Mouse (Mus musculus) lung, postnatal 14 days (tissue): Measurements from ENCODE around the gene Lypd5.
"Not testable (repeated sequence)": the region's sequence is repeated elsewhere in the genome, so short reads cannot be mapped to it uniquely, and the experiment has no call there.

Experiments used
- DNase-seq: peaks from one replicate; pipeline ENCODE4 v3.0.0; 2021

Lypd5 gene

DNA sequence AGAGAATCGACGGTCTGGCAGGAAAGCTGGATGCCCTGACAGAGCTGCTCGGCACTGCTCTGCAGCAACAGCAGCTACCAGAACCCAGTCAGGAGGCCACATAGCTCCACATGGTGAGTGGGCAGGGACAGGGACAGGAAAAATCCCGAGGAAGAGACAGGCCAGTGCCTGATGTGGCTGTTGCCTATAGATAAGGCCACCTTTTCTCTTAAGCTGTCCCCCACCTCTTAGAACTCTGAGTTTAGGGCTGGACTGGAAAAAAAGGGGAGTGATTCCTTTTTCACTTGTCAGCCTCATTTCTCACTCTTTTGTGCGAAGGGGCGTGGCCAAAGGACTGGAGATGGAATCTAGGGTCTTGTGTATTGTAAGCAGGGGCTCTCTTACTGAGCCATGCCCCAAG, 35.1 kb downstream of the Lypd5 start:
- DNase-seq: no peak

DNA sequence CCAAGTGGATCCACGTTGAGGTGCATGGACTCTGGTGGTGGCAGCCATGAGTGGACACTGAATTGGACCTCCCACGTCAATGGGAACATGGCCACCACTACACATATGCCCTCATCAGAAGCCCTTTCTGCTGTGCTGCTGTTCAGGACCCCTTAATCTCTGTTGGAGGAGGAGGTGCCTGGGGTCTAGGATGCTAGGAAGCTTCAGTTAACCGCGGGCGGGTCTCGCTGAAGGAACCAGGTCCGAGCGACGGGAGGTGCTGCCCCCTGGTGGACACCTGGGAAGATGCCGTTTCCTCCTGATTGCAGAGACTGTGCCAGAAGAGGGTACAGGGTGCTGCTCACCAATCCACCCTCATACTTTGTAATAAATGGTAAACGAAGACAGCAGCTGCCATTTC, 35.8 kb downstream of the Lypd5 start:
- DNase-seq: peak; percentile 80

DNA sequence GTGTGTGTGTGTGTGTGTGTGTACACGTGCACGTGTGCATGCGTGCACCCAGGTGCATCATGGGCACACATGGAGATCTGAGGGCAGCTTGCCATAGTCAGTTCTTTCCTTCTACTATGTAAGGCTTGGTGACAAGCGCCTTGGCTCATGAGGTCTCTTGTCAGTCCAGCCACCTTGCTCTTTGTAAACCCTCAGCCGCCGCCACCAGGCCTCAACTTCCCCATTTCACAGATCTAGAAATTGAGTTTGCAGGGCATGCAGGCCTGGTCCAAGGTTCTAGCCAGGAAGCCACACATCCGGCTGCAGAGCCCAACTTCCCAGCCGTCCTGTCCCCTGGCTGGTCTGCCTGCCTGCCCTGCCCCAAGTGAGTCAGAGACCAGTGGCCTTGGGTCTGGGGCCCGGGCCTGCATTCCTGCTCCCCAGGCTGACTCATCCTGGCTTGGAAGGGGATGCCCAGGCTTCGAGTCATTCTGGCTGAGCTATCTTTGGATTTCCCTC, 38.1 kb downstream of the Lypd5 start:
- no peak for DNase-seq

DNA sequence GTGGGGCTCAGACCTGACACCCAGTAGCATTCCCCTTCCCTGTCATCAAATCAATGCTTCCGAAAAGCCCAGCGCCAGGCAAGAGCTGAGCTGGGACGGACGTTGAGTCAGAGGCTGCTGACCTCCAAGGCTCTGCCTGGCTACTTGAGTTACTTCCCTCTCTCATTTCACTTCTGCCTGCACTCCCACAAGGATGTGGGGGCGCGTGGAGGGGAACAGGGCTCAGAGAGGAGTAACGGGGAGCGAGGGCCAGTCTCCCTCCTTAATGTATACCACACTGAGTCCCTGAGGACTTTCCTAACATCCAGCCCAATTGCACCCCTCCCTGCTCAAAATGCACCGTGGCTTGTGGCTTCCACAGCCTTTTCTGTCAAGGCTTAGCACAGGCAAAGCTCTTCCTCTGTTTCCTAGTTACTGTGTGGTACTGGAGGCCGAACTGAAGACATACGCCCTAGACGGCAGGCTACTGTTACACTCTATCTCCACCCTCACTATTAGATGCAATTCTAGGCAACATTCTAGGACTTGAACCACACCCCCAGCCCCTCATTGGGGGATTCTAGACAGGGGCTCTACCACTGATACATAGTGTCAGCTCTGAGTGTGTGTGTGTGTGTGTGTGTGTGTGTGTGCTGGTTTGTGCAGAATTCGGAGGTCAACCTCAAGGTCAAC, 40.7 kb downstream of the Lypd5 start:
- DNase-seq: no peak

DNA sequence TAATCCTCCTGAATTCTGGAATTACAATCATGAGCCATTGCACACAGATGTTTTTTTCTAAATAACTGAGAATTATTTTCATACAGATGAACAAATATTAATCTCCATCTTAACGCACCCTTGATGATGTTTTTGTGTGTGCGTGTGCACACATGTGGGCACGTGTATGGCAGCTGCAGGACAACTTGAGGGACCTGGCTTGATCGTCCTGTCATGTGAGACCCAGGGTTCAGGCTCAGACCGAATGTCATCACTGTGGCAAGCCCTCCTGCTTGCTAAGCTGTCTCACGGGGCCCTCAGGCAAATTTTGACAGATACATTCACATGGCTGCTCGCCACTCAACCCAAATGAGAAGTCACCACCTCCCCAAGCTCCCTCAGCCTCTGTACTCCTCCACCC, 41.5 kb downstream of the Lypd5 start:
- DNase-seq: no peak

DNA sequence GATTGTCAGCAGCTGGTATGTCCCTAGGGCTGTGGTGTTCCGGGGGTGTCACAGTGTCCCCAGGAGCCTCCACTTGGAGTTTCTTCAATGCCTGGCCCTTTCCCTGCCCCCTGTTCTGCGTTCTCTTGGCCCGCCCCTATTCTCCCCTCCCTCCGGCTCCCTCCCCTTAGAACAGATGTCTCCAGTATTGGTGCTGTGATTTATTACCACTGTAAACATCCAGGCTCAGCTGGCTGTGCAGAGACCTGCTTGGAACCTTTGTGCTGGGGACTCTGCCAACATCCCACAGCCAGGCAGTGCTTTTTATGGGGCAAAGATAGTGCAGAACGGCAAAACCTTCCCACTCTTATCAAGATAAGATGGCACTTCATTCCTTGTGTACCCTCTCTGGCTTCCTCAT, 42.1 kb downstream of the Lypd5 start:
- DNase-seq: no peak

DNA sequence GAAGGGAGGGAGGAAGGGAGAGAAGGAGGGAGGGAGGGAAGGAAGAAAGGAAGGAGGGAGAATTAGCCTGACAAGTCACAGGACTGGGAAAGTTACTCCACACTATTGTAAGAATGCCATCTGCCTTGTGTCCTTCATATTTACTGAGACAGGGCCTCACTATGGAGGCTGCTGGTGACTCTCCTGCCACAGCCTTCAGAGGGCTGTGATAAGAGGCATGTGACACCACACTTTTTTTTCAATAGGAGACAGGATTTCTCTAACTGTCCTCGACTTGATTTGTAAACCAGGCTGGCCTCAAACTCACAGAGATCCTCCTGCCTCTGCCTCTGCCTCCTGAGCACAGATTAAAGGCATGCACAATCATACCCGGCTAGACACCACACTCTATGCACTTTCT, 42.7 kb downstream of the Lypd5 start:
- DNase-seq: no peak

DNA sequence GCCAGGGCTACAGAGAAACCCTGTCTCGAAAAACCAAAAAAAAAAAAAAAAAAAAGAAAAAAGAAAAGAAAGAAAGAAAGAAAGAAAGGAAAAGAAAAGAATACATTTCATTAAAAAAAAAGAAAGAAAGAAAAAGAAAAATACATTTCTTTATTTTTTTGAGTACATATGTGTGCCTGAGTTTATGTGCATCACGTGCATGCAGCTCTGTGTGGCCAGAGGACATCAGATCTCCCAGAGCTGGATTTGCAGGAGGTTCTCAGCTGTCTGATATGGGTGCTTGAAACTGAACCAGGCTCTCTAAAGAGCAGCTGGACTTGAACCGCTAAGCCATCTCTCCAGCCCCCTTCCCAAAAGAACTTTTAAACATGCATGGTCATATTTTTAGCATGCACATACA, 45.1 kb downstream of the Lypd5 start:
- DNase-seq: no peak

DNA sequence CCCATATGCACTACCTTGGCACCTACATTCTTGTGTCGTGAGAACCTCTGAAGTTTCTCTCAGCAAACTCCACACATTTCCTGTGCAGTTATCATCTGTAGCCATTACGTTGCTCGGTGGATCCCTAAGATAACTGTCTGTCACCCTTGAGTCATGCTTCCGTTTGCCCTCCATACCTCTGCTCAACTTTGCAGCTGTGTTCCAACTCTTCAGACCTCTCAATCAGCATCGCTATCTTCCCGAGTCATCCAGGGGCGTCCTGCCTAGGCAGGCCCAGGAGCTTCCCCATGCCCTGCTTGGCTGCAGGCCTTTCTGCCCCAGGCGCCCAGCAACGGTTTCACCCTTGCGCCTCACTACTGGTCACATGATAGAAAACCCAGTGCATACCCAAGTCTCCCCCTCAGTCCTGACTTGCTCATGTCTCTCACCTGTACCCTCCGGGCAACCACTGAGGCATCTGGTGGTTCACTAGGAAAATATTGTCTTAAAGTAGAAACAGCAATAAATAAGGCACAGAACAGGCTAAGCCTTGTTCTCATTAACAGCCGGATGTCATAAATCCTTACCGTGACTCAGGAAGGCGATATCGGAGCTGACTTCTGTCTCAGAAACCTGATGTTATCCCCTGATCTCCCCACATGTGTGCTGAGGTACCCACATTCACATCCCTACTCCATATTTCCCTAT, 45.6 kb downstream of the Lypd5 start:
- DNase-seq: no peak

DNA sequence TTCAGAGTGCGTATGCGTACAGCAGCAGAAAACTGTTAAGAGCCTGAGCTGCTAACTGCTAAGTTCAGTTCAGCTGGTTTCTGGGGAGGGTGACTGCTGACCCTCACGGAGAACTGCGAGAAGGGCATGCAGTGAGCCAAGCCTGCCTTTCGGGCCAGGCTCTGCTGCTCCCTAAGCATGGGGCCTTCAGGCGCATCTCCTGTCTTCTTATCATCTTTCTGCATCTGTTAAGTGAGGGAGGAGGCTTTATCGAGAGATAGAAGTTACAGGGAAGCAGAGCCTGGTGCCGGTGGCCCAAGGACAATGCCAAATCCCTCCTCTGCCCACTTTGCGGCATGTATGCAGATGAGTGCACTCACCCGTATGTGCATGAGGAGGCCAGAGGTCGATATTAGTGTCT, 47.8 kb downstream of the Lypd5 start:
- DNase-seq: no peak

DNA sequence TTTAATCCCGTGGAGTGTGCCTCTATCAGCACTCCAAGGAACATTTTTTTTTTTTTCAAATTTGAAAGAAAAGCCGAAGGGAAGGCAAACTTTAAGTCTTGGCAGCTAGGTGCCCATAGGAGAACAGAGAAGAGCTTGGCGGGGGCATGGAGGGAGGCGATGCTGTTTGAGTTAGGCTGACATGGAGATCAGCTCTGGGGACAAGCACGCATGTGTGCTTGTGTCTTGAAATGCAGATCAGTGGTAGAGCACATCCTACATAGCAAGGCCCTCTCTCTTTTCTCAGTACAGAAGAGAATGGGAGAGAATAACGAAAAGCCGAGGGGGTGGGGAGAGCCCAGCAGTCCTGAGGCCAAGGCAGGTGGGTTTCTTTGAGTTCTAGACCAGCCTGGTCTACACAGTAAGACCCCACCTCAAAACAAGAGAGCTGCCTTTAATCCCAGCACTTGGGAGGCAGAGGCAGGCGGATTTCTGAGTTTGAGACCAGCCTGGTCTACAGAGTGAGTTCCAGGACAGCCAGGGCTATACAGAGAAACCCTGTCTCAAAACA, 49.4 kb downstream of the Lypd5 start:
- DNase-seq: no peak

DNA sequence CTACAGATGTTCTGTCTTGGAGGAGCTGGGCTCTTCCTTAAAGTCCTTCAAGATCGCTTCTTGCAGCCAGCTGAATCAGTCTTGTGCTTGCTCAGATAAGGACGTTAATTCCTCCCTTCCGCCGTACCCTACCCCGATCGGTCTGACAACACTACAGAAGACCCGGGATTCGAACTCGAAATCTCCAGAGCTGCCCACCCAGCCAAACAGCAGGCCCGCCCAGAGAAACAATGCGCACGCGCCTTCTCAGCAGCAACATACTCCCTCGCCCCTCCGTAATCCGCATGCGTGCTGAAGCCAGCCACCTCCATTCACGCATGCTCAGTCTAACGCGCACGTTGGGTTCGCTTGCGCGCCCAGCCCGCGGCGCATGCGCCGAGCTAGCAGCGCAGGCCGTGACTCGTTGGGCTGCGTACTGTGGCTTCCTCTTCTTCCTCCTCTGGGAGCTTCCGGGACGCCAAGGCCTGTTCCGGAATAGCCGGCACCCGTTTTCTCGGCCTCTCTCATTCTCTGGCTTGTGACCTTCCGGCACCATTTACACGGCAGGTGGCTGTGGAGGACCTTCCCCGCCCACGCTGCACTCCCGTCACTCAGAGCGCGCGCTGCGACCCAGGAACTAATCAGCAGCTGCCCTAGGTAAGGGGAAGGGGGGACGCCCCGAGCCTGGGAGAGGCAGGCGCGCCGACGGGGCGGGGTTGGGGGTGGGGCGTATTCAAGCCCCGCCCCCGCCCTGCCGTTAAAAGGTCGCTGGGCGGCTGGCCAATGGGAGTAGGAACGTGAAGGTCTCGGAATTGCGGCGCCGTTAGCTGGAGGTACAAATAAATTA, 50.5 kb downstream of the Lypd5 start, which contains the start of gene Smg9:
Gene Smg9 (plus strand): TSS at position 364 of the 826 bp plus-strand sequence.
- peak; percentile 97 for DNase-seq

DNA sequence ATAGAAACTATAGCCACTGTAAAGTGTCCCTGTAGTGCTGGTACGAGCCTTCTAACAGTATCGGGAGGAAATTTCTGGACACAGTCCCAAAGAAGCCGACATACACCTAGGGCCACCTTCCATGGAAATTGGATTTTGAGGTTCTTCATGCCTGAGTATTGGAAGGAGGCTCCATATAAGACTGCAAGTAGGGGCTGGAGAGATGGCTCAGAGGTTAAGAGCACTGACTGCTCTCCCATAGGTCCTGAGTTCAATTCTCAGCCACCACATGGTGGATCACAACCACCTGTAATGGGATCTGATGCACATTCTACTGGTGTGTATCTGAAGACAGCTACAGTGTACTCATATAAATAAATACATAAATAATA, 51.1 kb downstream of the Lypd5 start:
- DNase-seq: no peak

DNA sequence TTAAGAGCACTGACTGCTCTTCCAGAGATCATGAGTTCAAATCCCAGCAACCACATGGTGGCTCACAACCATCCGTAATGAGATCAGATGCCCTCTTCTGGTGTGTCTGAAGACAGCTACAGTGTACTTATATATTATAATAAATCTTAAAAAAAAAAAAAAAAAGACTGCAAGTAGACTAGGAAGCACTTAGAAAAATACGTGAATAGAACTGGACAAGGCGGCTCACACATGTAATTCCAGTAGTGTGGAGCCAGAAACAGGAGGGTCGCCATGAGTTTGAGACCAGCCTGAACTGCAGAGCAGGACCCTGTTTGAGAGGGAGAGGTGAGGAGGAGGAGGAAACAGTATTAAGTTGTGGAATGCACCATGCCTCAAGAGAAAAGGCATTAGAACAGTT, 51.5 kb downstream of the Lypd5 start:
- not testable (repeated sequence) for DNase-seq

DNA sequence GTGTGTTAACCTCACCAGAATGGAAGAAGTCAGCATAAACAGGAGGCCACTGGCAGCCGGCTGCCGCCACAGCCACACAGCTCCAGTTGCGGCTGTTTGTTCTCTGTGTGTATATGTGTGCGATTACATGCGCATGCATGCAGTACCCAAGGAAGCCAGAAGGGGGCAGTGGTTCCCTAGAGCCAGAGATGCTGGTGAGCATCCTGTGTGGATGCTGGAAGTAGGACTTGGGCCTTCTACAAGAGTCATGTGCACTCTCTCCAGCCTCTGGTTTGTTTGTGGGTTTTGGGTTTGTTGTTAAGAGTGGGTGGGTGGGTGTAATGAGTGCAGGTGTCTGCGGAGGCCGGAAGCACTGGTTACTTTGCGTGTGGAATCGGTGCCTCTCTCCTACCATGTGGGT, 53.9 kb downstream of the Lypd5 start:
- DNase-seq: no peak
